Mouse (Mus musculus) splenic B cell, adult 2 months (primary cell): Measurements from ENCODE around the gene Ngly1.

Experiments used
- DNase-seq: peaks from one replicate; pipeline ENCODE4 v3.0.0-alpha.2; 2011; ENCODE audit warnings: low read depth, low spot score
- H3K27me3 ChIP-seq: 2 replicates; pipeline ENCODE4 v1.6.1; 2012; ENCODE audit warnings: mild to moderate bottlenecking, low read length, moderate library complexity, mixed read lengths; ENCODE audit not compliant: control insufficient read depth, poor library complexity, insufficient read depth, severe bottlenecking
- H3K36me3 ChIP-seq: 2 replicates; pipeline ENCODE4 v1.6.1; 2012; ENCODE audit warnings: mild to moderate bottlenecking, low read length, moderate library complexity, mixed read lengths; ENCODE audit not compliant: control insufficient read depth, poor library complexity, insufficient read depth, severe bottlenecking

The Ngly1 gene

GRCm38 (mm10) chr14:16249171-16249874 lies at the start of gene Ngly1, which contains the start of gene Oxsm:
TSS of gene Ngly1 (plus strand) at chr14:16249280.
TSS of gene Oxsm (minus strand) at chr14:16249808.
- Histone ChIP-seq H3K27me3 (no peaks in the 10 kb centered on the region), H3K36me3 (no peaks in the 10 kb centered on the region)
- DNase-seq, result peak; percentile 88

- DNase-seq, result no peak
- Histone ChIP-seq H3K36me3 (no peaks in the 10 kb centered on the region), H3K27me3 (no peaks in the 10 kb centered on the region)
Measured at GRCm38 (mm10) chr14:16200220-16200912, 48.7 kb upstream of the Ngly1 start.

DNA sequence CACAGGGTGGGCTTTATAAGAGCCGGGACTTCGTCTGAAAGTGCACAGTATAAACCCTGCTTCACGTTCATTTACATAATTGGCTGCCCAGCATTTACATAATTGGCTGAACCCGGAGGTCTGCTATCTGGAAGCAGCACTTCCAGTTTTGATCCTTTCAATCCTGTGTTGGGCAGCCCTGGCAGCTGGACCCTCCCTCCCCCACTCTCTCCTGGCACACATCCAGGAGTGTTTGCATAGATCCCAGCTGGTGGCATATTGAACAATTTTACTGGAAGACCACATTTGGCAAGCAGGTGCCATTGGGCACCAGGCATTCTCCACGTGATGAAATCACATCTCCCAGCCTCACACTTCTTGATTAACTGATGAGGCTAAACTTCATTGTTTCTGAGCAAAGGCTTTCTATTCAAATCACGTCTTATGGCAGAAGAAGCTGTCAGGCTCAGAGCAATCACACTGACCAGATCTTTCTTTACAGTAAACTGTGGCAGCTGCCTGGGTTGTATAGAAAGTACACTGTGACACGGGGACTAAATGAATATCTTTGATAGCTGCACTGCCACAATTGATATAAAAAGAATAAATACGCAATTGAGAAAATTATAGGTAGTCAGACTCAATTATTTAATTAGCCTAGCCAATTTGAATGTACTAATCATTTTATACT lies 48.0 kb upstream of the Ngly1 start:
- H3K27me3 ChIP-seq, result no peaks in the 10 kb centered on the region
- no peak for DNase-seq
- no peaks in the 10 kb centered on the region for H3K36me3 ChIP-seq

DNA sequence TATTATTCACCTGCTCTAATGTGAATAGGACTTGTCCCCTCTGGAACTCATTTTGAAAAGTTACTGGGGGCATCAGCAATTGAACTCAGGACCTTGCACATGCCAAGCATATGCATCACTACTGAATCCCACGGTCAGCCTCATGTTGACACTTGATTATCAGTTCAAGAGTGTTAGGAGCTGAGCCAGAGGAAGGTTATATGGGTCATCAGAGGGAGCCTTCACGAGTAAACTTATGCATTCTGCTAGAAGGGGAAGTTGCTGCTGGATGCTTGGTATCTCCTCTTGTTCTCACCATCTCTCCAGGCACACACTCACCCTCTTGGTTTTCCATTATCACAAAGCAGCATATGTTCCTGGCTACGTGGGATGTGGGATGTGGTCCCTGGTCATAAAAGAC lies 47.4 kb upstream of the Ngly1 start:
- no peaks in the 10 kb centered on the region for H3K27me3 ChIP-seq
- no peak for DNase-seq
- no peaks in the 10 kb centered on the region for H3K36me3 ChIP-seq

GRCm38 (mm10) chr14:16207722-16208121 lies 41.4 kb upstream of the Ngly1 start:
- DNase-seq, result no peak
- Histone ChIP-seq H3K36me3 (no peaks in the 10 kb centered on the region), H3K27me3 (no peaks in the 10 kb centered on the region)

GRCm38 (mm10) chr14:16219015-16219414 lies 30.1 kb upstream of the Ngly1 start:
- H3K36me3 ChIP-seq, result no peaks in the 10 kb centered on the region
- peak; percentile 70 for DNase-seq
- no peaks in the 10 kb centered on the region for H3K27me3 ChIP-seq

GRCm38 (mm10) chr14:16229395-16229794 lies 19.7 kb upstream of the Ngly1 start:
- no peak for DNase-seq
- Histone ChIP-seq H3K36me3 (no peaks in the 10 kb centered on the region), H3K27me3 (no peaks in the 10 kb centered on the region)

DNA sequence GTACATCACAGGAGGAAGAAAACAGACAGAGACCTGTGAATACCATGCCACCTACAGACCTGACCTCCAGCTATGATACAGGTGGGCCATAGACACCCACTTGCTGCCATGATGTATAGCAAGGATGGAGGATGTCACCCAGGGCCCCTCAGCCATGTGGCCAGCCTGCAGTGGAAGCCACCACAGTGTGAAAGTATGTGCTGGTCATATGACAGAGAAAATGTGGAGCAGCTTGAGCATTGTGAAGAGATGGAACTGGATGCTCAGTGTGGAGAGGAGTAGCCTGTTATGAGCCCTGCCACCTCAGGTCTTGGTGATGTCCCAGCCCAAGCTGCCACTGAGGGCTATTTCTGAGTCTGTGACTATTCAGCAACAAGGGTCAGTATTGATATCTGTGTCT lies 18.5 kb upstream of the Ngly1 start:
- no peaks in the 10 kb centered on the region for H3K27me3 ChIP-seq

GRCm38 (mm10) chr14:16233515-16233914 lies 15.6 kb upstream of the Ngly1 start:
- no peaks in the 10 kb centered on the region for H3K36me3 ChIP-seq
- DNase-seq, result no peak
- H3K27me3 ChIP-seq, result no peaks in the 10 kb centered on the region

More for the DNA sequence above, 18.5 kb upstream of the Ngly1 start:
- no peak for DNase-seq
- H3K36me3 ChIP-seq, result no peaks in the 10 kb centered on the region

DNA sequence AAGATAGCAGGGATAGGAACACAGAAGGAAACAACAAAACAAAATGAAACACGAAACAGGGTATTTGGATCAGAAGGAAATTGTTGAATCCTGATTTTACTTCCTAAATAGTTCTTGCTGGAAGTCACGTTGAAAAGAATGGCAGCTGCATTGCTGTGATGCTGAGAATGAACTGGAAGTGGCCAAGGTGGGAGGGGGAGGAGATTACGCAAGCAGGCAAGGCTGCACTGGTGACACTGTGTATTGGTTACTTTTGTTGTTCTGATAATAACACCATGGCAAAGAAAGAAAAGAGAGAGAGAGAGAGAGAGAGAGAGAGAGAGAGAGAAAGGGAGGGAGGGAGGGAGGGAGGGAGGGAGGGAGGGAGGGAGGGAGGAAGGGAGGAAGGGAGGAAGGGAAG lies 12.6 kb upstream of the Ngly1 start:
- no peaks in the 10 kb centered on the region for H3K36me3 ChIP-seq
- no peaks in the 10 kb centered on the region for H3K27me3 ChIP-seq
- DNase-seq, result no peak

DNA sequence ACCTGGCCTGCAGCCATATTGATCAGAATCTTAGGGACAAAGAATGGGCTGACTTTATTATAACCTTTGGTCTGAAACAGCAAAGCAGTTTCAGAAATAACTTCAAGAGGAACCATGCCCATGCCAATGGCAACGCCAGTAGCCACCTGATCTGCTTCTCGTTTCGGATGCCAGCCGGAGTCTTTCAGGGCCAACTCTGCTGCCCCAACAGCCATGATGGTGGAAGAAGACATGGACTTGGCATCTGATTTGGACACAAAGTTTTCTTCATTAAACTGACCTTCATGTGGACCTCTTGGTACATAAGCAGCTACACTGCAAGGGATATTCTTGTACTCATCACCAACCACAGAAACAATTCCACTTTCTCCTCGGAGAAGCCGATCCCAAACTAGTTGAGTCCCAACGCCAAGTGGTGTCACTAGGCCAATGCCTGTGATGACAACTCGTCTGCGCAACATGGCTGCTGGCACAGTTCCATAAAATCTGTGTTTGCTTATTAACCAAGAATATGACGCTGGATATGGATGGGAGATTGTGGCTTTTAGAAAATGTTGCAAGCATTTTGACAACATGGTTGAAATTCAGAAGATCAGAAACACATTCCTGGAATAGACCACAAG lies 6.8 kb upstream of the Ngly1 start:
- Histone ChIP-seq H3K36me3 (no peaks in the 10 kb centered on the region), H3K27me3 (no peaks in the 10 kb centered on the region)
- DNase-seq, result no peak

- Histone ChIP-seq H3K27me3 (no peaks in the 10 kb centered on the region), H3K36me3 (no peaks in the 10 kb centered on the region)
- peak; percentile 86 for DNase-seq
Measured at GRCm38 (mm10) chr14:16242947-16243602, 6.0 kb upstream of the Ngly1 start.

- peak; percentile 19 for DNase-seq
- Histone ChIP-seq H3K36me3 (no peaks in the 10 kb centered on the region), H3K27me3 (no peaks in the 10 kb centered on the region)
Measured at GRCm38 (mm10) chr14:16243603-16244209, 5.4 kb upstream of the Ngly1 start.

DNA sequence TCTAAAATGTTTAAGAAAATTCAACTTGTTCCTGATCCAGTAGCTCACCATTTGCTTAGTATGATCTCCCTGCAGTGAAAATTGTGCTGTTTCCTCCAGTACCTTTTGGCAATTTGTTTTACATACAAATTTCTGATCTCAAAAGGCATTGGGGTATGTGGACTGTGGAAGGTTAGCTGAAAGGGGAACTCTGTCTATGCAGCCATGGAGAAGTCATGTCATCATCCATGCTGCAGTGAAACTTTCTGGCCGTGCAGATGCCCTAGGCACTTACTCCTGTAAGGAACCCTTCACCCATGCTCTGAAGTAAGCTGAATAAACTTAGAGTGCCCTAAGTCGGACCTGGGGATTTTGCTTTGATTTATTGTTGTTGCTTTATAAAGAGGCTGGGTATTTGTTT lies 4.7 kb upstream of the Ngly1 start:
- H3K36me3 ChIP-seq, result no peaks in the 10 kb centered on the region
- peak; percentile 41 for DNase-seq
- H3K27me3 ChIP-seq, result no peaks in the 10 kb centered on the region
